Mouse (Mus musculus) heart, adult 2 months (tissue): ENCODE data around the gene Mfsd11.

Experiments used
- CTCF ChIP-seq: fragments of 200-600 bp; IDR thresholded peaks from 2 replicates; pipeline ENCODE4 v1.8.1; 2022; ENCODE audit warnings: antibody characterized with exemption, mild to moderate bottlenecking, moderate library complexity
- EP300 ChIP-seq: fragments of 200-500 bp; IDR thresholded peaks from 2 replicates; pipeline ENCODE4 v1.6.1; 2011; ENCODE audit warnings: low read depth, low read length, control low read depth; ENCODE audit not compliant: insufficient read depth
- POLR2A ChIP-seq: fragments of 200-500 bp; IDR thresholded peaks from 2 replicates; pipeline ENCODE4 v1.6.1; 2011; ENCODE audit warnings: mild to moderate bottlenecking, low read depth, low read length, control low read depth; ENCODE audit not compliant: insufficient read depth

GRCm38 (mm10) chr11:116864444-116864843, 12.2 kb downstream of the Mfsd11 start:
- no peak for TF ChIP-seq CTCF
- TF ChIP-seq POLR2A: 0 out of 2 replicates have a peak, but pooled peaks have one; percentile 28
- TF ChIP-seq EP300: 0 out of 2 replicates have a peak, but pooled peaks have one; percentile 35
